Mouse (Mus musculus) bone marrow macrophage, adult 2 months (primary cell): ENCODE measurements around the gene Tanc1. TPM values are rescaled to one million over a fixed set of nuclear protein-coding genes. Genes with fewer than 3 reads are reported as not detected.

Experiments used
- H3K27ac ChIP-seq: 2 replicates; pipeline ENCODE4 v1.5.1; 2012; ENCODE audit warnings: low read depth, low read length; ENCODE audit not compliant: insufficient read depth
- H3K4me1 ChIP-seq: 2 replicates; pipeline ENCODE4 v1.6.1; 2012; ENCODE audit warnings: low read length; ENCODE audit not compliant: control insufficient read depth, insufficient read depth
- H3K4me3 ChIP-seq: 2 replicates; pipeline ENCODE4 v1.5.1; 2012; ENCODE audit warnings: mild to moderate bottlenecking, low read length, moderate library complexity; ENCODE audit not compliant: insufficient read depth
- CTCF ChIP-seq: IDR thresholded peaks from 2 replicates; pipeline ENCODE4 v1.5.1; 2012; ENCODE audit warnings: low read depth, mild to moderate bottlenecking, low read length, moderate library complexity
- POLR2A ChIP-seq: IDR thresholded peaks from 2 replicates; pipeline ENCODE4 v1.6.1; 2012; ENCODE audit warnings: mild to moderate bottlenecking, low read depth, low read length, borderline replicate concordance
- polyA plus RNA-seq: library from polyadenylated mRNA; stranded (reverse); fragments of >200 nt; gene quantifications from 2 replicates; pipeline ENCODE4 v1.2.4, GENCODE M21; 2012; ENCODE audit not compliant: missing spikeins, insufficient read depth, insufficient read length

The Tanc1 gene
- polyA plus RNA-seq, 1 experiment, result 6.6 TPM

GRCm38 (mm10) chr2:59768661-59769384 is 157.0 kb downstream of the Tanc1 start:
- H3K4me3 ChIP-seq, result no peak overlapping the region
- H3K4me1 ChIP-seq, result peaks cover 7% of the 10 kb centered on the region
- no peak for TF ChIP-seq CTCF
- TF ChIP-seq POLR2A, result no peak
- H3K27ac ChIP-seq, result no peak overlapping the region

- H3K4me3 ChIP-seq, result no peak overlapping the region
- TF ChIP-seq CTCF (no peak), POLR2A (no peak)
- H3K27ac ChIP-seq, result no peak overlapping the region
- H3K4me1 ChIP-seq, result peaks cover 7% of the 10 kb centered on the region
These were observed 157.5 kb downstream of the Tanc1 start for GRCm38 (mm10) chr2:59769385-59769735.

- no peak for TF ChIP-seq CTCF
- TF ChIP-seq POLR2A, result no peak
- Histone ChIP-seq H3K27ac (no peak overlapping the region), H3K4me3 (no peak overlapping the region), H3K4me1 (no peaks in the 10 kb centered on the region)
These were observed 159.9 kb downstream of the Tanc1 start for GRCm38 (mm10) chr2:59771708-59772107.

GRCm38 (mm10) chr2:59772261-59772683 is 160.4 kb downstream of the Tanc1 start:
- no peak overlapping the region for H3K4me3 ChIP-seq
- H3K27ac ChIP-seq, result no peak overlapping the region
- TF ChIP-seq POLR2A (no peak), CTCF (no peak)
- H3K4me1 ChIP-seq, result peaks cover 1% of the 10 kb centered on the region; the same call in 1 of the 2 replicates

- Histone ChIP-seq H3K27ac (no peak overlapping the region), H3K4me3 (no peak overlapping the region), H3K4me1 (peaks cover 3% of the 10 kb centered on the region; the same call in 1 of the 2 replicates)
- TF ChIP-seq POLR2A, result no peak
- TF ChIP-seq CTCF, result no peak
These were observed 162.5 kb downstream of the Tanc1 start for GRCm38 (mm10) chr2:59774374-59774773.

GRCm38 (mm10) chr2:59775148-59775547 is 163.3 kb downstream of the Tanc1 start:
- Histone ChIP-seq H3K4me1 (peaks cover 3% of the 10 kb centered on the region; the same call in 1 of the 2 replicates), H3K4me3 (no peak overlapping the region), H3K27ac (no peak overlapping the region)
- TF ChIP-seq POLR2A, result no peak
- no peak for TF ChIP-seq CTCF

GRCm38 (mm10) chr2:59775820-59776219 is 164.0 kb downstream of the Tanc1 start:
- Histone ChIP-seq H3K27ac (no peak overlapping the region), H3K4me1 (peaks cover 3% of the 10 kb centered on the region; the same call in 1 of the 2 replicates)
- TF ChIP-seq POLR2A (no peak), CTCF (no peak)

GRCm38 (mm10) chr2:59779355-59779754 is 167.5 kb downstream of the Tanc1 start:
- H3K4me1 ChIP-seq, result peaks cover 3% of the 10 kb centered on the region; the same call in 1 of the 2 replicates
- H3K4me3 ChIP-seq, result no peak overlapping the region
- TF ChIP-seq POLR2A (no peak), CTCF (no peak)
- no peak overlapping the region for H3K27ac ChIP-seq

More at GRCm38 (mm10) chr2:59775820-59776219, 164.0 kb downstream of the Tanc1 start:
- no peak overlapping the region for H3K4me3 ChIP-seq

- H3K4me3 ChIP-seq, result no peak overlapping the region
- no peak overlapping the region for H3K27ac ChIP-seq
- no peak for TF ChIP-seq CTCF
- no peak for TF ChIP-seq POLR2A
- H3K4me1 ChIP-seq, result peaks cover 3% of the 10 kb centered on the region; the same call in 1 of the 2 replicates
These were observed 168.4 kb downstream of the Tanc1 start for GRCm38 (mm10) chr2:59780240-59780639.

GRCm38 (mm10) chr2:59783055-59783831 is 171.4 kb downstream of the Tanc1 start:
- Histone ChIP-seq H3K4me3 (no peak overlapping the region), H3K4me1 (no peaks in the 10 kb centered on the region), H3K27ac (no peak overlapping the region)
- TF ChIP-seq CTCF, result no peak
- no peak for TF ChIP-seq POLR2A
